Mouse (Mus musculus) lung, postnatal 25 days (tissue): Measurements from ENCODE around the gene Heatr9.
A peak's percentile ranks its signal among the peaks of the same experiment; 100 is the strongest.

Experiments used
- DNase-seq: peaks from one replicate; pipeline ENCODE4 v3.0.0; 2022; ENCODE audit warnings: low spot score

Heatr9 gene

DNA sequence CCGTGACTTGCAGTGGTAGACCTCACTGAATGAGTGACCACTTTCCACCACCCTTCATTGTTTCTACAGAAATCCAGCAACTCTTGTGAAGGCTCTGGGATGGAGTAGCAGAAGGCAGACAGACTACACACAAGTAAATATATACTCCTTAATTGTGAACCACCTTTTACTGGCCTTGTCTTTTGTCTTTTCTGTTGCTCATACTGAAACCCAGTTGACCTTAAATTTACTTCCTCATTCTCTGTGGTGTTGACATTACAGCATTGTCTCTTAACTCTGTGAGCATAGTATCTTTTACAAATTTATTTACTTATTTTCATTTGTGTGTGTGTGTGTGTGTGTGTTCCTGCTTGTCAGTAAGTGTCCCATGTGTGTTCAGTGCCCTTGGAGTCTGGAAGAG is 11.2 kb upstream of the Heatr9 start:
- no peak for DNase-seq

DNA sequence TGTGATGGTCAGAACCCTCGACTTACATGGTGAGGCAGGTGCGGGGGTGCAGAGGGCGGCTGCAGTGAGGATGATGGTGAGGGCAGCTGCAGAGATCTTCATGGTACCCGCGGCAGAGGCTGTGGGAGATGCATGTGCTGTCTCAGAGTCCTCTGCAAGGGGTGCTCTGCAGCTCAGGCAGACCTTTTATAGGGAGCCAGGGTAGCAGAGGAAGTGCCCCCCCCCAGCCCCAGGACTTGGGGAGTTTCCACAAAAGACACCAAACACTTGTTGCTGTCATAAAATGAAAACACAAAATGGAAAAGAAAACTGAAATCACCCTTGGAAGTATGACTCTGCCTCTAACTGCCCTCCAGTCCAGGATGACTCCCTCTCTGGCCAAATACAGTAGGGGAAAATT is 8.4 kb upstream of the Heatr9 start, which contains the start of gene Ccl5:
Ccl5 (minus strand) TSS at position 159 of the 400 bp plus-strand sequence.
- DNase-seq = no peak

DNA sequence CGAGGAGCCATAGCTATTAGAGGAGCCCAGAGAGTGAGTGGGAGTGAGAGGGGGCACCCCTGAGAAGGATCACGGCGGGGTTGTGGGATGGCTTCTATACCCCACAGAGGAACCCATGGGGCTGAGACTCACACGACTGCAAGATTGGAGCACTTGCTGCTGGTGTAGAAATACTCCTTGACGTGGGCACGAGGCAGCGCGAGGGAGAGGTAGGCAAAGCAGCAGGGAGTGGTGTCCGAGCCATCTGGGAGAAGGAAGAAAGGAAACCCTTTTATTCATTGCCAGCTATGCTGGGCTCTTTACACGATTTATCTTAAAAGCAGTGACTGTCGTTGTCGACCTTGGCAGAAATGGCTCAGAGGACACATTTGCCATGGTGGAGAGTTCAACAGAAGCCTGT is 7.0 kb upstream of the Heatr9 start:
- DNase-seq = no peak

DNA sequence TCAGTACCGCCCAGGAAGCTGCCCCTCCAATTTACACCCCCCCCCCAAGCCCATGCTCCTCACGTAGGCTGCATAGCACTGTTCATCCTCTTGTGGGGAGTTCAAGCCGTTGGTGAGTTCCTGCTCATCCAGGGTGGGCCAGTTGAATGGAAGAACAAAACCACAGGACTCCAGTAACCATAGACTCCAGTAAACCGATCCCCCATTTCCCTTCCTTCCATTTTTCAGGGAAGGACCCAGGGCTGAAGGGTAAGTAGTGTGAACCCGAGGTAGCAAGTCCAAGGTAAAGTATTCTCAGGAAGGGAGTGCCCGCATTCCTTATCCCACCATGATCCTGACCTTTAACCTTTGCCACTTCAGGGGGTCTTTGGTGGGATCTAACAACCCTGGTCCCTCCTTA is 3.6 kb downstream of the Heatr9 start:
- DNase-seq = no peak

DNA sequence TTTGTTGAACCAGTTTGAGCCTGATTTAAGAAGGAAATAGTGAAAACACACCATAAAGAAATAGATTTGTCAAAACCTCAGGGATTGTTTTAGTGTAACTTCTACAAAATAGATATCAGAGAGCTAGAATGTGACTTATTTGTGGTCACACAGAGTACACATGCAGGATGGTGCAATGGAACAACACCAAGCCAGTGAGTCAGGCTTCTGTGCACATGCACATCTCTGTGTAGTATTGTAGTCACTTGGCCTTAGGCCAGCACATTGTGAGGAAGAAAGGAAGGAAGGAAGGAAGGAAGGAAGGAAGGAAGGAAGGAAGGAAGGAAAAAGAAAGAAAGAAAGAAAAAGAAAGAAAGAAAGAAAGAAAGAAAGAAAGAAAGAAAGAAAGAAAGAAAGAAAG is 4.8 kb downstream of the Heatr9 start:
- no peak for DNase-seq

DNA sequence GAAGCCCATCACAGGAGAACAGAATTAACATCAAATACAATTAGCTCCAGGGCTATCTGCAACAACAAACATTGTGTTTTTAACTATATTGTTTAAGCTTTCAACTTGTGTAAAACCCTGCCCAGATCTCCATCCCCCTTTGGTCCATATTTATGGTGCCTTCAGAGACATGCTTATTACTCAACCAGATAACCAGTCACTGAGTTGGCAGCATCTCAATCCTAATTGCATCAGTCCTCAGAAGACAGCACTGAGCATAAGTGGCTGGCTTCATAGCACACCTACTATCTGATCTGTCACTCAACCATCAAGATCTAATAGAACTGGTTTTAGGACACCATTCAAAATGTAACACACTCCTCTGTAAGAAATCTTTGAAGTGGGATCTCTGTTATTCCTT is 12.5 kb downstream of the Heatr9 start:
- DNase-seq = no peak

DNA sequence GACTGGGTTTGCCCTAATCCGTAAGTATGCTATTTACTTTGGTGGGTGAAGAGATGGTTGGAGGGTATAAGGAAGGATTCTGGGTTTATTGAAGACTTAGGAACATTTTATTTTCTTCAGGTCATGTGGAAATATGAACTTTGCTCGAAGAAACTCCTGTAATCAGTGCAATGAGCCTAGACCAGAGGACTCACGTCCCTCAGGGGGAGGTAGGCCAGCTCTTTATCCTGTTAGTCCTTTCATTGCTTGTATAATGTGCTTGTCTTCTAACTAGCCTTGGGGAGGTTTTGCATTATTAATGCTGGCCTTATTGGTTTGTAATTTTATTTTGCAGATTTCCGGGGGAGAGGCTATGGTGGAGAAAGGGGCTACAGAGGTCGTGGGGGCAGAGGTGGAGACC is 17.7 kb downstream of the Heatr9 start:
- DNase-seq = no peak

DNA sequence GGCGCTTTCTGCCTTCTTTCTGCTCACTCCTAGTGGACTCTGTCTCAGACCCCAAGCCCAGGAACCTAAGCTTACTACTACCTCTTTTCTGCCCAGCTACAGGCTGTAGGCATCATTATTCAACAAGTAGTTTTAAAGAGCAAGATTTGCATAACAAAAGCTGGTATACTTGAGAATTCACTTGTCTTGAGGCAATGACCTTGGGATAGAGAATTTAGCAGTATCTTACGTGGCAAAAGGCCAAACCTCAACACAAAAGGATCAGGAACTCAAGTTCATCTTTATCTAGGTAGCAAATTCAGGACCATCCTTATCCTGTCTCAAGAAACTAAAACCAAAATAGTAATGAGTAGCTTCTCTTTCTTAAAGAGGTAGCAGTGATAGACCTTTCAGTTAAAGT is 26.4 kb downstream of the Heatr9 start:
- no peak for DNase-seq

DNA sequence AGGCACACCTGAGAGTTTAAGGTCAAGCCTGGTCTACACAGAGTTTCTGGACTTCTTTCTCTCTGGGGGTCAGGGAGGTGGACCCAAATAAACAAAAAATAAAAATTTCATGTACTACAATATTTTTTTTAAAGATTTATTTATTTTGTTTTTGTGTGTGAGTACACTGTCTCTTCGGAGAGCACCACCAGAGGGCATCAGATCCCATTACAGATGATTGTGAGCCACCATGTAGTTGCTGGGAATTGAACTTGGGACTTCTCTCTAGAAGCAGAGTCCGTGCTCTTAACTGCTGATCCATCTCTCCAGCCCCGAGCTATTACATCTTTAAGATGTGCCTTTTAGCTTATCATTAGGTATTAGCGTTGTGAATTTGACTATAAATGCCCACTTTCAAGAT is 30.5 kb downstream of the Heatr9 start:
- no peak for DNase-seq

DNA sequence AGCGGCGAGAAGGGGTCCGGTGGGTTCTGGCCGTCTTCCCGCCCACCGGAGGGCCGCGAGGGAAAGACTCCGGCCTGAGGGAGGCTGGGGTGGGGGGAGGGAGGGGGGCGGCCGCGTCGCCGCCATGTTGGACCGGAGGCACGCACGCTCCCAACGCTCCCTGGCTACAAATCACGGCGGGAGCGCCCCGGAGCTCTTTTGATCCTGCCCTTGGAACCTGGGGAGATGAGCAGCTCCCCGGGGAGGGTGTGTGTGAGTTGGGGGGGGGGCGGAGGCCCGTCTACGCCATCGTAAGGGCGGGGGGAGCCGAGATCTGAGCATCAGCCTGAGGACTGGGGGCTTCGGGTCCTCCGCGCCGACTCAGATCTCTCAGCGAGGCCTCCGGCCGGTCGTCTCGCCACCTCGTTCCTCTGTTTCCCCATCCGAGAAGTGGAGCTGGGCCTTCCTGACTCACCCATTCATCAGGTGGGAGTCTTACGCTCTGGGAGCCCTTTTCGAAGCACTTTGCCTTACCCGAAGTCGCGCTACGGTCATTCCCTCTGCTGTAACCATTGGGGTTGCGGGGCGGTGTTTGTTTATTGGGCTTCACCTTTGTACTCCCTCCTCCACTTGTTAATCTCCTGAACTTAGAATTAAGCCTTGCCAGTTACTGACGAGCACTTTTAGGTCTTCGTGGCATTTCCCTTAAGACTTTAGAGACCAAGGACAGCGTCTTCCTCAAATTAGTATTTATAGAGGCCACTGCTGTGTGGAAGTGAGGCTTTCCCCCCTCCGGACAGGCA is 48.5 kb downstream of the Heatr9 start:
- no peak for DNase-seq

DNA sequence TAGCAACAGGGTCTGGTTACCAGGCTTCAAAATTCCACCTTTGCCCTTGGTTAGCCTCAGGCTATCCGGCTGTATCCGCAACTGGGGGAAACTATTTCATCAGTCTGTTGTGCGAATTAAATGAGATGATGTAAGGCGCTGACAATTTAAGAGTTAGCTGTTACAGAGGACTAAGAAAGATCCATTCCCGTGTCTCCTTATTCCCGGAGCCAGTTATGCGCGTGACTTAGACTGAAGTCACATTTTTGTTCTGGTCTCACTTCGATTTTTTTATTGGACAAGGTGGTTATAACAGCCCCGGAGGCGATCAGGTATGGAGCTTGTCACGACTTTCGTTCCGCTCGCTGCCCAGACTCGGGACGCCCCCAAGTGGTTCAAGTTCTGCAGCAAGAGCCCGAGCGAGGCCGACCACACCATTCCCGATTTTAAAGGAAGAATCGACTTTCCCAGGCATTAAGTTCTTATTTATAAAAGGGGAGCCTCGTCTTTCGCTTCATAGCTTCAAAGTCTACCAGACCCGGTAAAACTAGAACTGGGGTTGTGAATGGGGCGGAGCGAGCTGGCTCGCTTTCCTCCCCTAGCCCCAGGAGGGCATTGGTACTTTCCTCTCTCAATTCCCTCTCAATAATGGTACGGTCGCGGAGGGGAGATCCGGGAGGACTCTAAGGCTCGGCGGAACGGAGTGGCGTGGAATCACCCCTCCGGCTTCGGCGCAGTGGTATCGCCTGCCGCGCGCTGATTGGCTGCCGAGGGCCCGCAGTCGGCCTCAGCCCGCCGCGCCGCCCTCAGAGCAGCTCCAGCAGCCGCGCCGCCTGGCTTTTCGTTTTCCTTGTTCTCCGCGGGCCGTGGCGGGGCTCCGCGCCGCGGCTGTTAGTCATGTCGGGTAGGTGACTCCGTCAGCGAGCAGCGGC is 49.4 kb downstream of the Heatr9 start, which contains the start of gene Taf15:
Taf15 (plus strand) TSS at position 763 of the 911 bp plus-strand sequence.
- peak; percentile 99 for DNase-seq

DNA sequence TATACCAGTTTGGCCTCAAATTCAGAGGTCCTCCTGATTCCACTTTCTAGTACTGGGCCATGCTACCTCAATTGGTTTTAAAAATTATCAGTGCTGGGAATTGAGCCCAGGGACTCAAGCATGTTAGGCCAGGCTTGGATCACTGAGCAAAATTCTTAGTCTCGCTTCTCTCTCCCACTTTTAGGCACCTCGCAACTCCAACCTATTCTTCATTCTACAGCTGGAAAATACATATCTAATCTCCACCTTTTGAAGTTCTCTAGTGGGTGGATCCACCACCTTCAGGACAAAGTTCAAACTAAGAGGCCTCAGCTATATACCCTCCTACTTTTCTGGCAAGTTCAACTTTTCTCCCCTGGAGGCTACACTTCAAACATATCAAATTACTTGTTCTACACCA is 50.2 kb downstream of the Heatr9 start:
- DNase-seq = no peak

DNA sequence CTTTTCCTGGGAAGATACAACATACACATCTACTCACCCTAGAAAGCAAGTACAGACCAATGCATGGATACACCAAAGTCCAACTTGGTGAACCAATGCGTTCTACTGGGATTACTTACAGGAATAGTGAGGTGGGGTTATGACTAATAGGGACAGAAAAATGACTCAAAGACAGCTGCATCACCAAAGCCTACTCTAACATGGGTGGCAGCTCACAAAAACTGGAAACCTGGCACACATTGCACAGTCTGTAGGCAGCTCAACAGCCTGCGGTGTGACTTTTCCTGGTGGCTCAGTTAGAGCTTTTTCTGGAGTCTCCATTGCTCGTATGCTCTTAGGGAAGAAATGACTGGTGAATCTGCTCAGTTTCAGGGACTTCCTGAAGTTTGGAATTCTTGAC is 53.2 kb downstream of the Heatr9 start:
- DNase-seq = no peak

DNA sequence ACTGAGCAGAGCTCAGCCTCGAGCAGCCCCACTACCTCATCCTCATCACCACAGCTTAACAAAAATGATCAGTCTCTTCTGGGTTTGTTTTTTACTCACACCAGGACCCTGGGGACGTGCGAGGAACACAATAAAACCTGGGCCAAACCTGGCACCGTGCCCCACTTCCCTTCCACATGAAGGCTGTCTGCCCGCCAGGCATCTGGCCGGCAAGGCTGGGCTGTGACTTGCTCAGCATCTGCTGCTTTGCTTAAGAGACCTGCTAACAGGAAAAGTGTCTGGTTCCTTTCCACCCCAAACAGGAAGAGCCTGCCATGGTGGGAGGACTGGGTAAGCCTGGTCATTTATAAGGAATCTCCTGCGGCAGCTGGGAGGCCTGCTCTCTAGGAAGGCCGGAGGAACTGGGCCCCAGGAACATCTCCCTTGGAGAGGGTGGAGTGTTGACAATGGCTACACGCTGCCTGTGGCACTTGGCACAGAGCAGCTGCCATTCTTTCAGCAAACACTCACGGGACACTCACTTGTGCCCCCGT is 54.8 kb downstream of the Heatr9 start:
- peak; percentile 76 for DNase-seq

DNA sequence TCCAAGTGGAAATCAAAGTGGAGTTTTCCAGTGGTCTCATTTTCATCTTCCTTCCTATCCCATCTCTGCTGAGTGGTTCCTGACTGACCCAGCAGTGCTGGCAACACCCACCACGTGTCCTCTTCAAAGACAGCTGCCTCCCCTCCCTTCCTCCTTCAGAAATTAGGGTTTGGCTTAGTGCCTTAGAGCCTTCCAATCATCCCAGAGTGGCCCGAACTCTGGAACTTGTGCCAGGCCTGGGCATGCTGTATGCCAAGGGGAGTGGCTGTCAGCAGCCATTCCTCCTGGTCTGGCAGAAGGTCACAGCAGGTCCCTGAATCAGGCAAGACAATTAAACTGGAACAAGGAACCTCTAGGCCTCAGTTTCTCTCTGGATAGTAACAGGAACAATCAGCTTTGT is 56.0 kb downstream of the Heatr9 start:
- DNase-seq = peak; percentile 83

DNA sequence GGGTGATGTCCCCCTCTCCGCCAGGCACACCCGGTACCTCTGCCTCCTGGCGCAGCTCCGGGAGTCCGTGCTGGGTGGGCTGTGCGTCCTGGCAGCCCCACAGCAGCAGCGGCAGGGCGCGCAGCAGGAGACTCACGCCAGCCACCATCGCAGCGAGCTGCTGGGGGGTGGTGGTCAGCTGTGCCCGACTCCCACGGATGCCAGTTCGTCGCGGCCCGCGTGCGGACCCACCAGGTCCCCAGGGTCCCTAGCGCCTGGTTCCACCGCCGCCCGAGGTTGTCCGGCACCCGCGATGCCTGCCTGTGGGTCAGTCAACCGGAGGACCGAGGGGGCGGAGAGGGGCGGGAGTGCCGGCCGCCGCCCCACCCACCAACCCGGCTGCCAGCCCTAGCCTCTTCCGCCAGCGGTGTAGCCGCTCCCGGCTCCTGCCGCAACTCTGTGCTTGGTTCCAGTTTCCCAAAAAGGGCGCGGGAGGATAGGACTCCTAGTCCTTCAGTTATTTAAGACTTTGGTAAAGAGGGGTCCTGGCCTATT is 59.2 kb downstream of the Heatr9 start, which contains the start of gene Mmp28:
Mmp28 (minus strand) TSS at position 361 of the 534 bp plus-strand sequence.
- peak; percentile 72 for DNase-seq
